Mouse (Mus musculus) layer of hippocampus, postnatal 14 days (tissue): ENCODE data around the gene Wiz. TPM values are rescaled to one million over a fixed set of nuclear protein-coding genes. Genes with fewer than 3 reads are reported as not detected.

Experiments
- DNase-seq, 2 experiments: peaks; one replicate each; pipeline ENCODE4 v3.0.0; 2021 to 2022; ENCODE audit warnings: low spot score in 2 of 2, mixed read lengths in 1 of 2
- total RNA-seq, 2 experiments: library from RNA; stranded (reverse); gene quantifications; 2 replicates each; pipeline ENCODE4 v1.2.3; 2021

Wiz gene
- total RNA-seq, 2 experiments from 2014 or later: 66.8 to 74.7 TPM

DNA sequence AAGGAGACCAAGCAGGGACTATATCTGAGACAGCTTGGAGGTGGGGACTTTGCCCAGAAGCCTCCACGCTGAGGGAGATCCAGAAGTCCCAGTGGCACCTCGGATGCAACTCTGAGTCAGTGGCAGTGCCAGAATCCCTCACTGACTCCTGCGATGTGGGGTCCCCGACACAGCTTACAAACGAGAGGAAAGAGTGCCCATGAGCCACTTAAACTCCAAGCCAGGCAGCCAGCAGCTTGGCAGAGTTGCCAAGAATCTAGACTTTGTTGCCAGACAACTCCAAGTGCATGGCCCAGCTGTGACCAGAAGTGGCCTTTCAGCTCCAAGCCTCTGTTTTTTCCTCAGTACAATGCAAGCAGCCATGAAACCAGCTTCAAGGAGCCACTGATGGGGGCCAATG is 5.6 kb downstream of the Wiz start:
- no peak for DNase-seq

DNA sequence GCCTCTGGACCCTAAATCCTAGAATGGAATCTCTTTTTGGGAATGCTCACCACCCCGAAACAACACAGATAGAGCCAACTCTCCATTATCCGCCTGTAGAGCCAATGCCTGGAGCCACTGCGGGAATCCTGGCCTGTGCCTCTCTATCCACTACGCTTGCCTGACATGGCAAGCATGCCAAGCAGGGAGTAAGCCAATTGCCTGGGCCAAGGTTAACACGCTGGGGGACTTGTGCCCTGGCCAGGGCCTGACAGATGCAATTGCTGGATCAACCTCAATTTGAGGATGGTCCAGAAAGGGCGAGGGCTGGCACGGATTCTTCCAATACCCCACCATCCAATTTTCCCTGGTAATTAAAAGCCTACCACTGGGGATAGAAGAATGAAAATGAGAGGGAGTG is 6.7 kb downstream of the Wiz start:
- DNase-seq: peak; percentile 72 to 82

DNA sequence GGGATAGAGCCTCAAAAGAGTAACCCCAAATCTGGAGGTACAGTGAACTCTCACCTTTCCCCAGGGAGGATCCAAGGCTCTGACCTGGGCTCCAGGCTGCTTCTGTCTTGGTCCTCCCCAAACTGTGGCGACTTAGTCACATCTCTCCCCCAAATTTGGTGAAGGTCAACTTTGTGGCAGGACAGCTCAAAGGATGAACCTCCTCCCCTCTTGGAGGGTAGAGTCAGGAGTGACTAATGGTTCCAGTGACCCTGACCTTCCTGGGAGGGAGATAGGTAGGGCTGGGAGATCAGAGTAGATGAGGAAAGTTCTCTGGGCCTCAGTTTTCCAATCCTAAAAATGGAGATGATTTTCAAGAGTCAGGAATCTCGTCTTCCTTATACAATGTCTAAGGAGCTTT is 10.5 kb downstream of the Wiz start:
- no peak for DNase-seq

DNA sequence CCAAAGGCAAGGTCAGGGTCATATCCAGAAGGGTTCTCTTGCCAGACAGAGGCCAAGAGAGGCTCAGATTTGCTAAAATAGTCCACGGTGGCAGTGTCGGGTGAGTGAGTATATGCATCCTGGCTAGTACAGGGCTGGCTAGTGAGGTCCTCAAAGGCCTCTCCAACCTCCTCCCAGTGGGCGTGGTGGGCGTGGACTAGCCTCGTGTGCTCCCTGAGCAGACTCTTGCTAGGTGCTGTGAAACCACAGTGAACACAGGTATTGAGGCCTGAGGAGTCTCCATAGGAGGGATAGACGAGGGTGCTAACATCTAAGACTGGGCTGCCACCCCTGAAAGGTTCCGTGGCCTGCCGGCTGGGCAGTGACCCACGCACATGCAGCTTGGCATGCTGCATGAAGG is 12.1 kb downstream of the Wiz start:
- DNase-seq: no peak

DNA sequence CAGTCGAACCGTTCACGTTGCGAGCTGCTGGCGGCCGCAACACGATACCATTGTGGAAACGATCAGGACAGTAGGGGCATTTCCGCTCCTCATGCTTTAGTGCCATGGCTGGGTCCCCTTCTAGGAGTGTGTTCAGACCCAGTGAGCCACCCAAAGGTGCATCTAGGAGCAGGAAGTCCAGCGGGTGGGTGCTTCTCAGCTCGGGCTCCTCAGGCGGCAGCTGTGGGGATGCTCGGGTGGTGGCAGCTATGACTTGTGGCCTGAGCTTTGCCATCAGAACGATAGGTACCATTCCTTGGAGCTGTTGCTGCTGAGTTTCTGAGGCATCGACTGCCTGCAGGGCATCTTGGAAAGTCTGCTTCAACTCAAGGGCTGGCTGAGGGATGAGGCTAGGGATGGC is 12.8 kb downstream of the Wiz start:
- DNase-seq: no peak

DNA sequence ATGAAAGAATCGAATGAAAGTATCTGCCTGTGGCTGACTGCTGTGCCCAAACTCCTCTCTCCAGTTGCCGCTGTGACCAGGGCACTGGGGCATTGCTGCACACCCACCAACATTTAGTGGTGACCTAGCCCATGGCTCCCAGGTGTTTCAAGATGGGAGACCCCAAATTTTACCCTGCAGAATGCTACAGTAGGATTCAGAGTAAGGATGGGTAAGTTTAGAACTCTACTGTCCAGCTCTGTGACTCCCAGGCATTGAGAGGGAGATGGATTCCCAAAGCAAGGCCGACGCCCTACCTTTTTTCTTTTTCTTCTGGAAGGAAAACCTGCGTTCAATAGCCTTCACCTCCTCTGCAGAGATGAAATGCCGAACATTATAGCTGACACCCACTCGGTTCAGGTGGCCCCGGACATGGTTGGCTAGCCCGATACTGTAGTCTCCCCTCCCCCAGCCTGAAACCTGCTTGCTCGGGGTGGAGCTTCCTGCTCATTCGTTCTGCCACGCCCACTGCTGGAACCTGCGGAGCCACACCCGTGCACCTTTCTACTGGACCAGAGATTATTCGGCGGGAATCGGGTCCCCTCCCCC is 20.2 kb downstream of the Wiz start:
- no peak for DNase-seq

DNA sequence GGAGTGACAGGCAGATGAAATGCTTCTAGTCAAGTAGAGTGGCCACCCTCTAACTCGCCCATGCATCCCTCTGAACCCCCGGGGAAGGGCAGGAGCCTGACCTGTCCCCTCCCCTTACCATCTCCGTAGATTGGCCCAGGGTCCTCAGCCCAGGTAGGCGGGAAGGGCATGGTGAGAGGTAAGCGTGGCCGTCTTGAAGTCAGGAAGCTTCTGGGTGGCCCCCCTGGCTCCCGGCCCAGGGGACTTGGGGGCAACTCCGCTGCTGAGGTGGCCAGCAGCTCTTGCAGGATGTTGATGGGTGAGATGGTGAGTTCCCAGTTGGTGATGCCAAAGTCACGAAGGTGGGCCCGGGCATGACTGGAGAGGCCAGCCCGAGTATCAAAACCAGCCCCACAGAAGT is 21.5 kb downstream of the Wiz start:
- no peak for DNase-seq

DNA sequence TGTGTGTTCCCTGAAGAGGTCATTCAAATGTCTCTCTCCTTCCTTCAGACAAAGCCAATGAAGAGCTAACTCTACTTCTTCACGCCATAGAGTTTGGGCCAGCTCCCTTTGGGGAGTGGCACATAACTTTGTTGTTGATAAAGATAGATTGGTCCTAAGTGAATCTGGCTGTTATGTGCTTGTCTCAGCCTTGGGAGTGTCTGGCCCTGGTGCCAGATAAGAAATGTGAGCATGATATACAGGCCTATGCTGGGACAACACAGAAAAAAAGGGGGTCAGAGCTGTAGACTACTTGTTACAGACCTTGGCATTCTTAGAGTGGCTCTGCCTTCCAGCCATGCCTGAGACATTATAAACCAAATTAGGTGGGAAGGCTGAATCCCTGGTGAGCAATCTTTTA is 23.9 kb downstream of the Wiz start:
- no peak for DNase-seq

DNA sequence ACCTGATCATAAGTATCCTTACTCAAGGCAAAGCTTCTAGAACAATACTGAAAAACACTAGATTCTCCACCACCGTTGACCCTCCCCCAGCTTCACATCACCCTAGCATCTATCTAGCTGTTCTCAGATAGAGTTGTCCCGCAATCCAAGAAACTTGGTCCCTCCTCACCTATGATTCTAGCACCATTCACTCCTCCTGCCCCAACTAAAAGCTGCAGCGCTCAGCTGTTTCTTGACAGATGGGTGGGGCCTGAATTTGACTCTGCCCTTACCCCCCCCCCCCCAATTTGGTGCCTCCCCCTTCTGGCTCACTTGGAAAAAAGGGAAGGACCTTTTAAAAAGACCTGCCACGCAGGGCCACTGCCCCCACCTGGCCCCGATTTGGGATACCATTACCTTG is 24.4 kb downstream of the Wiz start:
- no peak for DNase-seq

DNA sequence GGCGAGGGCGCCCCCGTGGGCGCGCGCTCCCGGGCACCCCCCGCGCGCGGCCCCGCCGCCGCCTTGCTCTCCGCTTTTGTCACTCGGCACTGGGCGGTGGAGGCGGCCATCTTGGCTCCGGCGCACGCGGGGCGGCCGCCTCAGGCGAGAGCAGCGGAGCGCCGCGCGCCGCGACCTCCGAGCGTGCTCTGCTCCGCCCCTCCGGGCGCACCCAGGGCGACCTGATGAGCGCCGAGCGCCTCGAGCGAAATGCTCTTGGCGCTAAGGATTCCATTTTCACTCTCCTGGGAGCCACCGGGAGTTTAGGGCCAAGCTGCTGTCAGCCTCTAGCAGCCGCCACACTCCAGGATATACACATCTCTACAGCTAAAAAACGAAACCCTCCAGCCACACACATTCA is 24.9 kb downstream of the Wiz start:
- peak; percentile 84 to 88 for DNase-seq

DNA sequence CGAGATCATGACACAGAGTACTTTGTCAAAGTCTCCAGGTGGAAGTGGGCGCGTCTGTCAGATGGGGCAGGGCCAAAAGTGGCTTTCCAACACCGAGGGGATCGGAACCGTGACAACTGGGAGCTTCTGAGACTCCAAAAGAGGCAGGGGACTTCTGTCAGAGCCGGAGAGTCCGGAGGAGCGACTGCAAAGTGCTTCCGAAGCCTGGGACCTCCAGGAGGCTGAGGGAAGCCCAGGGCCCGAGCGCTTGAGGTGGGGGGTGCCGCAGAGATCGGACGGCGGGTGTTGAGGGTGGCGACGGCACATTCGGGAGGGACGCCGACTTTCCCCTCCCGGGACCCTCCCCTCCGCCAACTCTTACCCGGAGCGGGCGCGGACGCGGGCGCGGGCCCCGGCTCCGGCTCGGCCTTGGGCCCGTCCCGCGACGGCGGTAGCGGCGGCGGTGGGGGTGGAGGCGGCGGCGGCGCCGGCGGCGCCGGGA is 25.4 kb downstream of the Wiz start:
- no peak for DNase-seq

DNA sequence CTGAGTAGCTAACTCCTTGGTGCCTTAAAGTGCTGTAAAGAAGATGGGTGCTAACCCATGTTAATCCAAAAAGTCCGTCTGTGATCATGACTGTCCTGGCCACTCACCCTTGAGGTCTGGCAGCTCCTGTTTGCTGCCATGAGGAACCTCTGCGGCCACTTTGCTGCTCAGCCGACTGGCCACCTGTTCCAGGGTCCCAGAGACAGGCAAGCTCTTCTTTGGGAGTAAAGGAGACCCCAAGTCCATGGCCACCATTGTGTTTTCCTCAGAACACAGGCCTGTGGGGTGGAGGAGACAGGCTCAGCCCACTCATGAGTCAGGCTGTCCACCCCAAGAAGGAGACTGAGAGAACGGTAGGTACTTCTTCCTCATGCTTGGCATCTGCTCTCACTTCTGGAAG is 26.6 kb downstream of the Wiz start:
- DNase-seq: no peak

DNA sequence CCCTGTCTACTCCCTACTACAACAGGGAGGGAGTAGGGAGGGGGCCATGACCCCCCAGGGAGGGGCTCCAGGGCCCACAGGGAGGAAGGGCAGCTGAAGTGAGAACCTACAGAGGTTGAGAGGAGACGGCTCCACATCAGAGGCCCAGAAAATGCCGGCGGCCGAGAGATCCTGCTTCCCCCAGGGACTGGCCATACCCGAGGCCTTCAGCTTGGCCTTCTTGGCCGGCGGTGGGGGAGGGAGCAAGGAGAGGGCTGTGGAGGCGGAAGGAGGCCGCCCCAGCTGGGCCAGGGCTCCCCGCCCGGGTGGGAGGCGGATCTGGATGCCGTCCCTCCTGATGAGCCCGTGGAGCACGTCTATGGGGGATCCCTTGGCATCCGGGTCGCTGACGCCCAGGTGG is 29.3 kb downstream of the Wiz start:
- DNase-seq: no peak

DNA sequence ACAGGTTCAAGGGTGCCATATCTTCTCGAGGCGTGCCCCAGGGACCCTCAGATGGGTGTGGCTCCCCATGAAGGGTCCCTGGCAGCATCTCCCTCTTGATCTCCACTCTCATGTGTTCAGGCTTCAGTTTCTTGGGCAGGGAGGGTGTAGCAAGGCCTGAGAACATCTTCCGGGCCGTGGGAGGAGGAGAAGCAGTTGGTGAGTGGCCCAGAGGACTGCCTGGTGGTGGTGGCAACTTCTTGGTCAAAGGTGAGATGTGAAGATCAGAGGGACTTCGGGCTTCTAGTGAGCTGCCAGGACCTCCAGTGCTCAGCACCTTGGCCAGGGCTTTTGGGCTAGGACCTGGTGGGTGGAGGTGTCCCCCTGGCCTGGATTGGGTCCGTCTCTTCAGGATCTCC is 30.3 kb downstream of the Wiz start:
- no peak for DNase-seq

DNA sequence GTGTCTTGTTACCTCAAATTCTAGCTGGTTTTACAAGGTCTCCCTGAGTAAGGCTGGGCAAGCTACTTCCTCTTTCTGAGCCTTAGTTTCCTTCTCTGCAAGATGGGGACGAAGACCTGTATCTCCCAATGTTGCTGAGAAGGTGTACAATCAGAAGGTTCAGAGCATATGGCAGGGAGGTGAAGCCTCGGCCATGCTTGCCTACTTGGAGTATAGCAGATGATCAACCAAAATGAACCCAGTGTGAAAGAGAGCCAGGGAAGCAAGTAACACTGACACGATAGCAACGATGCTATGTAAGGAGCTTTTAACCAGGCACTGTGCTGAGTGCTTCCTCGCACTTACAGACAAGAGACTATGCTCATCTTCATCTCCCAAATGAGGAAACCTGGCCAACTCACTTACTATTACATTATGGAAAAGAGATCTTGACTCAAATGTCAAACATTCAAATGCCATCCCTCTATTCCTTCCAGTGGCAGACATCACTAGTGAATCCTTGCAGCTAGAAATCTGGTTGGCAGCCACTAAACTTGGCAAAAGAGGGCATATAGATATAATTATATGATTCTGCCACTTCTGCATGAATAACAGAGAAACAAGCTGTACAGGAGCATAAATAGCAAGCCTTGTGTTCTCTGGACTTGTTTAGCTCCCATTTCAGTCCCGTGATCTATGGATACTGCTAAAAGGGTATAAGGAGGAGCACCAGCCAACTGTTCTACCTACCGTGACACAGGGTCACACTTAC is 30.9 kb downstream of the Wiz start:
- DNase-seq: no peak

DNA sequence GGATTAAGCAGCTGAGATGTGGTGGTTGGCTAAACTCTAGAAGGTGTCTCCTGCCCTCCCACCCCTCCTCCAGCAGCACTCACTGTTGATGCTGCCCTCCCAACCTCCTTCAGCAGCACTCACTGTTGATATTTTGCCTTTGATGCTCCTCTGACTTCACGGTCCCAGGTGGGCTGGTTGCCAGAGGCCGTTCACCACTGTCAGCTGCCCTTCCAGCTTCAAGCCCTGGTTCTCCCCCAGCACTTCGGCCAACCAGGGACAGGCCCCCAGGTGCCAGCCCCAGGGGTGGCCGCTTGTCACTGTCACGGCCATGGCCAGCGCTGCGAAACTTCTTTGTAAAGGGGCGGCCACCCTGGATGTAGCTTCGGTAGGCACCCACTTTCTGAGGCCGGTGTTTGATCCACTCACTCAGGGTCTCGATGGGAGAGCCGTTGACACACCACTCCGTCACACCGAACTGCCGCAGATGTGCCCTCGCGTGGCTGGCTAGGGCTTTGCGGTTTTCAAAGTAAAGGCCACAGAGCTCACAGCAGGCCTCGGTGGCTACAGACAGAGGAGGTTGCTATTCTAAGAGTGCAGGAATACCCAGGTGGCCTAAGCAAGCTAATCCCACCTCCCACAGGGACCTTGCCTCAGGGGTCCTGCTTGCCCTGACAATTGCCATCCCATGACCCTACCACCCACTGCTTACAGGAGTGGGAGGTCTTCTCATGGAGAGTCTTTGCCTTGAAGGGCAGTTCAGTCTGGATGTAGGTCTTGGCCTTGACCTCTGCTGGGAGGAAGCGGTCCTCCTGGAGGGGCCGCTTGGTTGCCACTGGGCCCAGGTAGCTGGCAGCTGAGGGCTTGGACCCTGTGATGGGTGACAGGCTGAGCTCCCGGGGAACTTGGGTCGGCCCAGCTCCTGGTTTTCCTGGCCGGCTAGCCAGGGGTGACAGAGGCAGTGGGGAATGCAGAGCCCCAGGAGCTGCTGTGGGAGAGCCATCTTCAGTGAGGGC is 32.2 kb downstream of the Wiz start:
- no peak for DNase-seq

DNA sequence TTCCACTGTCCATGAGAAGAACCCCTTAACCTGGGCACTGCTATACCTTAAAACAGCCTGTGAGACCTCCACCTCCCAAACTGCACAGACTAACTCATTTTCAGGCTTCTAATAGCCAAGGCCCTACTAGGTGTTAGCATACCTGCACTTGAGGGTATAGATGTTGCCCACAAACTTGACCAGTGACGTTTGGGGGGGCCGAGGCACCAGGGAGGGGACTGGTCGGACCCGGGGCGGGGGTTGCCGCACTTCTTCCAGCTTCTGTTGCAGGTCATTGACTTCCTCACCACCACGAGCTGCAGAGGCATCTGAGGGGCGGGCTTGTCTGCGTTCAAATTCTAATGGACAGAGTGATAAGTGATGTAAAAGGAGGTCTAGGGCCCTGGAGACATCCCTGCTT is 33.0 kb downstream of the Wiz start:
- no peak for DNase-seq

DNA sequence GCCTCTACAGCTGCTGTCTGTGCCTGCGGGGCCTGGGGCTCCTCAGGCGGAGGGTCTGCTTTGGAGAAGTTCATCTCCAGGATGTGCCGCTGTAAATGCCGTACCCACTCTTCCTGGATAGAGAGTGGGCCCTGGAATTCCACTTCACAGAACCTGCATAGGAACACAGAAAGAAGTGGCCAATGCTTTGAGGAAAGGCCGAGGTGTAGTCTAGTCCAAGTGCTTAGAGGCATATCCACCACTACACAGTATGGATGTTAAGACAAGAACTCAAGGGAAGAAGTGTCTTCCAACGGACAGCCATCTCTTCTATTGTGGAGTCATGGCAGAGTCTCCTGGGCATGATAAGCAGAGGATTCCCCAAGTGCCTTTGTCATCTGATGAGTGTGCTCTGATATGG is 34.2 kb downstream of the Wiz start:
- DNase-seq: no peak

DNA sequence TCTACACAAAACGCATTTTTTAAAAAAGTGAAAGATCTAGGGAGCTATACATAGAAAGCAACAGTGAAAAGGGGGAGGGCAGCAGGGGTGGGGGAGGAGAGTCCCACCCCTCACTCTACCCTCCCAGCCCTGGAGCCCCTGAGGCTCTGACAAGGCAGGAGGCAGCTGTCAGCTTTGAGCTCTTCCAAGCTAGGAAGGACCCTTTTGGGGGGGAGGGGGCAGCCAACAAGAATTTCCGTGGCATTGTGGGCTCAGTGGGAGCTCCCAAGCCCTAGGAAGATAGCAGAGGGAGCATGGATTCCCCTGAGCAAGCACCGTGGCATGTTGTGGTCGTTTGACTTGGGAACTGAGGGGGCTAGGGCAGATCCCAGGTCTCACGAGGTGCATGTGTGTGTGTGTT is 35.0 kb downstream of the Wiz start:
- DNase-seq: no peak

DNA sequence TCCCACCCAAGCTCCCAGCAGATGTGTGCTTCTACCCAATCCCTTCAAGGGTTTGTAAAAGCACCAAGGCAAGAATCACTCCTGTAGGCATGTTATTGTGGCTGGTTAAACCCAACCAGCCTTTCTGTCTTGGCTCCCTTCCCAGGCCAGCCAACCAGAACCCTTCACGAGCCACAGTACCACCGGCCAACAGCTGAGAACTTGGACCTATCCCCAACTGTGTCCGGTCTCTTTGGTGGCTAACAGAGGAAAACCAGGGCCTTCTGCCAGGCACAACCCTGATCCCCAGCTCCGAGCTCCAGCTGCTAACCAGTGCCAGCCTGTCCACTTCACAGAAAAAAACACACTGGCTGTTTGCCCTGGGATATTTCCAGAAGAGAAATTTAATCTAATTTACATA is 35.5 kb downstream of the Wiz start:
- peak; percentile 50 to 85 for DNase-seq

DNA sequence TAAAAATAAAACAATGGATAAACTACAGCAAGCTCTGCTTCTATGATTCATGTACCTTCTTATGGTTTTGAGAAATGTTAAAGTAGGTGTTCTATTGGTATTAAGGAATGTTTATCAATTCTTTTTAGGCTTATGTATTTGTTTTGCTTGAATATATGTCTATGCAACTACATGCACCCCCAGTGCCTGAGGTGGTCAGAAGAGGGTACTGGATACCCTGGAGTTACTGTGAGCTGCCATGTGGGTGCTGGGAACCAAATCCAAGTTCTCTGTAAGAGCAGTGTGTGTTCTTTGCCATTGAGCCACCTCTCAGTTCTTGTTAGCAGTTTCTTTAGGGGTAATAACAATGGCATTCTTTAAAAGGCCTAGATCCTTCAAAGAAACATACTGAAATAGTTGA is 37.5 kb downstream of the Wiz start:
- no peak for DNase-seq

DNA sequence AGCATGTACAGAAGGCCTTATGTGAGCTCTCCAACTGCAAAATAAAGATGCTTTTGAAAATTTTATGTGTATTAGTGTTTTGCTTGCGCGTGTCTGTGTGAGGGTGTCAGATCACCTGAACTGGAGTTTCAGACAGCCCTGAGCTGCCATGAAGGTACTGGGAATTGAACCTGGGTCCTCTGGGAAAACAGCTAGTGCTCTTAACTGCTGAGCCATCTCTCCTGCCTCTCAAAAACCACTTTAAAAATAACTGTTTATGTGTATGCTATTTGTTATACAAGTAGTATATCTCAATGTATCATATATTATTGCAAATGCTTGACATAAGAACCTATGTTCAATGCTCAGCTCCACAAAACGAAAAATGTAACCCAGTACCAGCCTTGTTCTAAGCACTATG is 38.0 kb downstream of the Wiz start:
- DNase-seq: no peak
